Mouse (Mus musculus) forebrain, postnatal 0 days (tissue): ENCODE results near the gene Trim9. TPM values are rescaled to one million over a fixed set of nuclear protein-coding genes. Genes with fewer than 3 reads are reported as not detected.
A peak's percentile ranks its signal among the peaks of the same experiment; 100 is the strongest.

Source experiments
- ATAC-seq: fragments of 200-750 bp; cut with Nextera tagmentation; 2 replicates; pipeline ENCODE4 v1.8.0; 2017; ENCODE audit warnings: mild to moderate bottlenecking, moderate library complexity
- DNase-seq: peaks from one replicate; pipeline ENCODE4 v3.0.0-alpha.2; 2015
- H3K27ac ChIP-seq: fragments of 300-500 bp; sonication (generic); 2 replicates; pipeline ENCODE4 v1.5.1; 2014; ENCODE audit warnings: low read depth, mild to moderate bottlenecking, antibody characterized with exemption, low read length, moderate library complexity, mixed read lengths
- H3K27me3 ChIP-seq: fragments of 300-500 bp; sonication (generic); 2 replicates; pipeline ENCODE4 v1.6.1; 2014; ENCODE audit warnings: mild to moderate bottlenecking, low read length, mixed read lengths; ENCODE audit not compliant: insufficient read depth
- H3K36me3 ChIP-seq: fragments of 300-500 bp; sonication (generic); 2 replicates; pipeline ENCODE4 v1.6.1; 2014; ENCODE audit warnings: mild to moderate bottlenecking, moderate library complexity; ENCODE audit not compliant: insufficient read depth
- H3K4me1 ChIP-seq: fragments of 300-500 bp; sonication (generic); 2 replicates; pipeline ENCODE4 v1.6.1; 2014; ENCODE audit warnings: antibody characterized with exemption; ENCODE audit not compliant: insufficient read depth
- H3K4me2 ChIP-seq: fragments of 300-500 bp; sonication (generic); 2 replicates; pipeline ENCODE4 v1.6.1; 2014; ENCODE audit warnings: low read depth, mild to moderate bottlenecking, moderate library complexity
- H3K4me3 ChIP-seq: fragments of 300-500 bp; sonication (generic); 2 replicates; pipeline ENCODE4 v1.5.1; 2014; ENCODE audit warnings: low read depth, low read length, mixed read lengths
- H3K9ac ChIP-seq: fragments of 300-500 bp; sonication (generic); 2 replicates; pipeline ENCODE4 v1.6.1; 2014; ENCODE audit warnings: mild to moderate bottlenecking
- H3K9me3 ChIP-seq: fragments of 300-500 bp; sonication (generic); 2 replicates; pipeline ENCODE4 v1.6.1; 2016; ENCODE audit warnings: low read length
- CTCF ChIP-seq: sonication (generic); IDR thresholded peaks from 2 replicates; pipeline ENCODE4 v1.5.1; 2016; ENCODE audit warnings: antibody characterized with exemption, control low read depth, low read depth
- WGBS: fragments of 180-500 bp; shearing (Covaris S2); extraction: QIAGEN DNeasy Blood & Tissue Kit; methylation state at CpG from one replicate; pipeline ENCODE4 v1.1.7; 2014; 5-methylcytosine and 5-hydroxymethylcytosine counted together
- polyA plus RNA-seq: library from polyadenylated mRNA; unstranded; fragments of >200 nt; fragmentation: Nextera tagmentation; extraction: Ambion mirVana; gene quantifications from 2 replicates; pipeline ENCODE4 v1.2.1, GENCODE M21; 2015
- total RNA-seq: library from RNA; depleted of rRNA; stranded (reverse); fragments of >200 nt; gene quantifications from 2 replicates; pipeline ENCODE4 v1.2.3, GENCODE M21; 2014

Gene Trim9
- total and polyA plus RNA-seq, 2 experiments from 2014 or later = 96.8 to 135 TPM

GRCm38 (mm10) chr12:70238604-70239003, 108.8 kb downstream of the Trim9 start:
- Histone ChIP-seq H3K4me3 (no peak overlapping the region), H3K36me3 (no peaks in the 10 kb centered on the region), H3K4me1 (peaks cover 5% of the 10 kb centered on the region; the same call in 1 of the 2 replicates), H3K27ac (no peak overlapping the region), H3K27me3 (no peaks in the 10 kb centered on the region), H3K9me3 (no peaks in the 10 kb centered on the region), H3K9ac (no peak overlapping the region), H3K4me2 (no peak overlapping the region)
- DNase-seq = peak; percentile 61
- 17% methylated on average over 8 of the region's 8 CpGs for WGBS
- TF ChIP-seq CTCF = no peak
- peak; percentile 66 for ATAC-seq

- DNase-seq (peak; percentile 89), ATAC-seq (peak; percentile 82)
- Histone ChIP-seq H3K27ac (0 out of 2 replicates have a peak overlapping the region, but pooled peaks have one; percentile 15), H3K9me3 (no peaks in the 10 kb centered on the region), H3K9ac (peak overlapping the region; percentile 39), H3K4me1 (peaks cover 5% of the 10 kb centered on the region; the same call in 1 of the 2 replicates), H3K27me3 (no peaks in the 10 kb centered on the region), H3K36me3 (no peaks in the 10 kb centered on the region), H3K4me2 (peak overlapping the region; percentile 65), H3K4me3 (peak overlapping the region; percentile 32)
- 5% methylated on average over 13 of the region's 13 CpGs for WGBS
- TF ChIP-seq CTCF = peak; percentile 89
These were observed 112.4 kb downstream of the Trim9 start for GRCm38 (mm10) chr12:70234938-70235484.

GRCm38 (mm10) chr12:70234411-70234810, 113.0 kb downstream of the Trim9 start:
- Histone ChIP-seq H3K4me3 (no peak overlapping the region), H3K9ac (no peak overlapping the region), H3K27me3 (no peaks in the 10 kb centered on the region), H3K4me2 (no peak overlapping the region), H3K36me3 (no peaks in the 10 kb centered on the region), H3K27ac (no peak overlapping the region; the same call in 1 of the 2 replicates), H3K9me3 (no peaks in the 10 kb centered on the region), H3K4me1 (peaks cover 5% of the 10 kb centered on the region; the same call in 1 of the 2 replicates)
- ATAC-seq (peak; percentile 79), DNase-seq (peak; percentile 78)
- WGBS = 4% methylated on average over 6 of the region's 6 CpGs
- TF ChIP-seq CTCF = peak; percentile 85

GRCm38 (mm10) chr12:70233637-70234315, 113.6 kb downstream of the Trim9 start:
- ATAC-seq (no peak), DNase-seq (no peak)
- 83% methylated on average over 6 of the region's 6 CpGs for WGBS
- H3K36me3 ChIP-seq = no peaks in the 10 kb centered on the region
- no peak for TF ChIP-seq CTCF
- H3K9me3 ChIP-seq = no peaks in the 10 kb centered on the region
- H3K27me3 ChIP-seq = no peaks in the 10 kb centered on the region
- H3K4me3 ChIP-seq = no peak overlapping the region
- no peak overlapping the region; the same call in 1 of the 2 replicates for H3K27ac ChIP-seq
- H3K9ac ChIP-seq = no peak overlapping the region
- H3K4me2 ChIP-seq = no peak overlapping the region
- peaks cover 5% of the 10 kb centered on the region; the same call in 1 of the 2 replicates for H3K4me1 ChIP-seq

- no peaks in the 10 kb centered on the region for H3K9me3 ChIP-seq
- H3K4me2 ChIP-seq = no peak overlapping the region
- H3K27ac ChIP-seq = no peak overlapping the region
- no peaks in the 10 kb centered on the region for H3K36me3 ChIP-seq
- peaks cover 5% of the 10 kb centered on the region; the same call in 1 of the 2 replicates for H3K4me1 ChIP-seq
- ATAC-seq (no peak), DNase-seq (no peak)
- WGBS = 20% methylated on average over 5 of the region's 5 CpGs
- H3K4me3 ChIP-seq = no peak overlapping the region
- no peaks in the 10 kb centered on the region for H3K27me3 ChIP-seq
- no peak overlapping the region for H3K9ac ChIP-seq
- TF ChIP-seq CTCF = no peak
These were observed 115.3 kb downstream of the Trim9 start for GRCm38 (mm10) chr12:70232020-70232544.

- H3K27ac ChIP-seq = no peak within 1 kb of the TSS
These were observed 116.1 kb downstream of the Trim9 start, which contains the start of gene Pygl for GRCm38 (mm10) chr12:70231294-70231693. Gene Pygl (minus strand): TSS chr12:70231488.

GRCm38 (mm10) chr12:70228155-70228554, 119.3 kb downstream of the Trim9 start:
- no peaks in the 10 kb centered on the region for H3K36me3 ChIP-seq
- ATAC-seq (no peak), DNase-seq (no peak)
- TF ChIP-seq CTCF = no peak
- no peak overlapping the region for H3K4me3 ChIP-seq
- no peaks in the 10 kb centered on the region for H3K9me3 ChIP-seq
- H3K4me1 ChIP-seq = no peaks in the 10 kb centered on the region
- no peaks in the 10 kb centered on the region for H3K27me3 ChIP-seq
- WGBS = 72% methylated on average over 11 of the region's 11 CpGs
- no peak overlapping the region for H3K4me2 ChIP-seq
- H3K27ac ChIP-seq = no peak overlapping the region
- H3K9ac ChIP-seq = no peak overlapping the region

More at GRCm38 (mm10) chr12:70231294-70231693, 116.1 kb downstream of the Trim9 start, which contains the start of gene Pygl:
- no peak for ATAC-seq
- no peak within 1 kb of the TSS for H3K9ac ChIP-seq
- H3K27me3 ChIP-seq = no peaks in the 10 kb centered on the region
- H3K4me2 ChIP-seq = no peak within 1 kb of the TSS
- no peak within 1 kb of the TSS for H3K4me3 ChIP-seq
- H3K4me1 ChIP-seq = peaks cover 5% of the 10 kb centered on the region; the same call in 1 of the 2 replicates
- no peaks in the 10 kb centered on the region for H3K36me3 ChIP-seq
- no peak for DNase-seq
- no peaks in the 10 kb centered on the region for H3K9me3 ChIP-seq
- WGBS = 87% methylated on average over 2 of the region's 2 CpGs
- no peak for TF ChIP-seq CTCF
